Mouse (Mus musculus) C2C12 (cell line): Measurements from ENCODE around the gene Nphp4.

Experiments used
- CTCF ChIP-seq: IDR thresholded peaks from one replicate; pipeline ENCODE4 v1.5.1; 2011; ENCODE audit not compliant: control insufficient read depth, insufficient read depth, insufficient read length
- MYOG ChIP-seq: IDR thresholded peaks from one replicate; pipeline ENCODE4 v1.6.1; 2011; ENCODE audit not compliant: control insufficient read depth, insufficient read length; ENCODE audit errors: extremely low read depth
- USF1 ChIP-seq: IDR thresholded peaks from one replicate; pipeline ENCODE4 v1.6.1; 2011; ENCODE audit warnings: low read depth, mild to moderate bottlenecking, control low read depth, moderate library complexity

GRCm38 (mm10) chr4:152494360-152494879 is 17.9 kb downstream of the Nphp4 start:
- TF ChIP-seq CTCF (no peak), USF1 (no peak), MYOG (no peak)
